Mouse (Mus musculus) ES-E14 (cell line): ENCODE measurements around the gene Atp8a1. TPM values are rescaled to one million over a fixed set of nuclear protein-coding genes. Genes with fewer than 3 reads are reported as not detected.

ENCODE experiments used
- DNase-seq: peaks from one replicate; pipeline ENCODE4 v3.0.0-alpha.2; 2013; ENCODE audit warnings: low read depth, low spot score
- H3K27ac ChIP-seq: 2 replicates; pipeline ENCODE4 v1.5.1; 2012; ENCODE audit warnings: low read depth, mild to moderate bottlenecking, low read length, moderate library complexity, mixed read lengths; ENCODE audit not compliant: poor library complexity, insufficient read depth, severe bottlenecking
- H3K36me3 ChIP-seq: 2 replicates; pipeline ENCODE4 v1.6.1; 2012; ENCODE audit warnings: mild to moderate bottlenecking, low read length, moderate library complexity, mixed read lengths; ENCODE audit not compliant: control insufficient read depth, poor library complexity, insufficient read depth, severe bottlenecking
- H3K4me1 ChIP-seq, 2 experiments: fragments of 150-350 bp in 1 of 2; sonication (generic) in 1 of 2; 2 replicates each; pipeline ENCODE4 v1.6.1; 2012; ENCODE audit warnings: low read length in 2 of 2, mild to moderate bottlenecking in 1 of 2, mixed read lengths in 1 of 2; ENCODE audit not compliant: control insufficient read depth in 2 of 2, insufficient read depth in 2 of 2, poor library complexity in 1 of 2
- H3K4me3 ChIP-seq, 2 experiments: fragments of 150-350 bp in 1 of 2; sonication (generic) in 1 of 2; 2 replicates each; pipeline ENCODE4 v1.5.1; 2012; ENCODE audit warnings: low read length in 2 of 2, low read depth in 1 of 2, mild to moderate bottlenecking in 1 of 2, mixed read lengths in 1 of 2; ENCODE audit not compliant: insufficient read depth in 1 of 2, poor library complexity in 1 of 2, severe bottlenecking in 1 of 2
- H3K9ac ChIP-seq: 2 replicates; pipeline ENCODE4 v1.6.1; 2012; ENCODE audit warnings: low read depth, mild to moderate bottlenecking, low read length, mixed read lengths; ENCODE audit not compliant: poor library complexity, insufficient read depth, severe bottlenecking
- H3K9me3 ChIP-seq: fragments of 150-350 bp; sonication (generic); 2 replicates; pipeline ENCODE4 v1.6.1; 2012; ENCODE audit warnings: low read depth, mild to moderate bottlenecking, low read length; ENCODE audit not compliant: control insufficient read depth, insufficient read depth
- CHD2 ChIP-seq: IDR thresholded peaks from 2 replicates; pipeline ENCODE4 v1.6.1; 2014; ENCODE audit warnings: mild to moderate bottlenecking, low read depth, low read length, inconsistent platforms
- HCFC1 ChIP-seq: IDR thresholded peaks from 2 replicates; pipeline ENCODE4 v1.6.1; 2012; ENCODE audit warnings: low read length, inconsistent platforms, borderline replicate concordance; ENCODE audit not compliant: insufficient read depth
- MAFK ChIP-seq: IDR thresholded peaks from 2 replicates; pipeline ENCODE4 v1.6.1; 2014; ENCODE audit warnings: mild to moderate bottlenecking, low read depth, low read length, inconsistent platforms; ENCODE audit not compliant: insufficient read depth
- ZC3H11A ChIP-seq: IDR thresholded peaks from 2 replicates; pipeline ENCODE4 v1.6.1; 2012; ENCODE audit warnings: low read depth, mild to moderate bottlenecking, inconsistent platforms, low read length, borderline replicate concordance
- ZNF384 ChIP-seq: IDR thresholded peaks from 2 replicates; pipeline ENCODE4 v1.6.1; 2012; ENCODE audit warnings: low read depth, low read length, inconsistent platforms
- in situ Hi-C, 2 experiments: fragments of 600-800 bp; cut with MboI; formaldehyde crosslinking; loops; one replicate each; pipeline ENCODE4 v1.15.1; 2025; ENCODE audit warnings: low sequenced_read_pairs in 2 of 2, inconsistent platforms in 1 of 2; ENCODE audit not compliant: unreplicated experiment in 2 of 2
- total RNA-seq: library from RNA; depleted of rRNA; stranded (reverse); fragments of 300-350 nt; gene quantifications from 2 replicates; pipeline ENCODE4 v1.2.3, GENCODE M21; 2012

Gene Atp8a1
- total RNA-seq, 1 experiment = 13.7 TPM

- TF ChIP-seq CHD2 (no peak), HCFC1 (no peak), ZC3H11A (no peak), MAFK (no peak), ZNF384 (no peak)
- Histone ChIP-seq H3K27ac (no peak overlapping the region), H3K36me3 (no peaks in the 10 kb centered on the region), H3K9ac (no peak overlapping the region), H3K9me3 (no peaks in the 10 kb centered on the region), H3K4me1 (peaks cover 4 to 5% of the 10 kb centered on the region in 2 experiments; a peak in 3 of 4 replicates), H3K4me3 (no peak overlapping the region)
- no peak for DNase-seq
- in situ Hi-C loops = no loop called here
Observed at GRCm38 (mm10) chr5:67629440-67629839, 217.8 kb downstream of the Atp8a1 start.

GRCm38 (mm10) chr5:67628180-67628940 lies 218.9 kb downstream of the Atp8a1 start:
- no peak overlapping the region for H3K4me3 ChIP-seq
- no peak overlapping the region for H3K27ac ChIP-seq
- H3K9ac ChIP-seq = no peak overlapping the region
- no peaks in the 10 kb centered on the region for H3K9me3 ChIP-seq
- in situ Hi-C loops = no loop called here
- peaks cover 3 to 5% of the 10 kb centered on the region in 2 experiments; a peak in 2 of 4 replicates for H3K4me1 ChIP-seq
- no peak for DNase-seq
- H3K36me3 ChIP-seq = no peaks in the 10 kb centered on the region
- no peak for TF ChIP-seq HCFC1
- no peak for TF ChIP-seq ZC3H11A

GRCm38 (mm10) chr5:67621230-67621629 lies 226.0 kb downstream of the Atp8a1 start:
- H3K27ac ChIP-seq = no peak overlapping the region
- no peaks in the 10 kb centered on the region for H3K4me1 ChIP-seq
- no peaks in the 10 kb centered on the region for H3K36me3 ChIP-seq
- H3K4me3 ChIP-seq = no peak overlapping the region
- TF ChIP-seq ZC3H11A (no peak), CHD2 (no peak)
- in situ Hi-C loops = no loop called here
- no peaks in the 10 kb centered on the region for H3K9me3 ChIP-seq
- H3K9ac ChIP-seq = no peak overlapping the region
- no peak for DNase-seq

- in situ Hi-C loops = no loop called here
- Histone ChIP-seq H3K4me1 (no peaks in the 10 kb centered on the region), H3K9me3 (no peaks in the 10 kb centered on the region), H3K27ac (no peak overlapping the region), H3K36me3 (no peaks in the 10 kb centered on the region), H3K9ac (no peak overlapping the region), H3K4me3 (no peak overlapping the region)
- TF ChIP-seq CHD2 (no peak), MAFK (no peak), HCFC1 (no peak), ZNF384 (no peak), ZC3H11A (no peak)
- DNase-seq = no peak
Observed at GRCm38 (mm10) chr5:67609520-67609837, 237.8 kb downstream of the Atp8a1 start.
